Mouse (Mus musculus) frontal cortex, postnatal 36 days (tissue): ENCODE results near the gene Trim40.
"Not testable (repeated sequence)": the region's sequence is repeated elsewhere in the genome, so short reads cannot be mapped to it uniquely, and the experiment has no call there.

Source experiments
- DNase-seq, 2 experiments: peaks; one replicate each; pipeline ENCODE4 v3.0.0; 2022; ENCODE audit warnings: low spot score in 2 of 2

Gene Trim40

DNA sequence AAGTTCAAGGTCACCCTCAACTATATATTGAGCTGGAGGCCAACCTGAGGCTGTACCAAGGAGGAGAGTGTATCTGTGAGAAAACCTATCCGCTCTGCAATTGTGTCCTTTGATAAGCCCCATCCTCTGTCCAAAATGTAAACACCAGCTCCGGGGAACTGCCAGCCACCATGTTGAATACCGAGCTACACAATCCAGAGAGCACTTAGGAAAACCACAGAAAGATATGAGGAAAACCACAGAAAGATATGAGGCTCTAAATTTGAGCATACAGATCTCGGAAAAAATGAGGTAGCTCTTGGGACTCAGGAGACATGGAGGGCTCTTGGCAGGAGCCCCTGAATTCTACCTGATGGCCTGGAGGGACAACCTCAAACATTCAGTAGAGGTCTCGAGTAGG, 3.5 kb upstream of the Trim40 start:
- DNase-seq, result no peak

DNA sequence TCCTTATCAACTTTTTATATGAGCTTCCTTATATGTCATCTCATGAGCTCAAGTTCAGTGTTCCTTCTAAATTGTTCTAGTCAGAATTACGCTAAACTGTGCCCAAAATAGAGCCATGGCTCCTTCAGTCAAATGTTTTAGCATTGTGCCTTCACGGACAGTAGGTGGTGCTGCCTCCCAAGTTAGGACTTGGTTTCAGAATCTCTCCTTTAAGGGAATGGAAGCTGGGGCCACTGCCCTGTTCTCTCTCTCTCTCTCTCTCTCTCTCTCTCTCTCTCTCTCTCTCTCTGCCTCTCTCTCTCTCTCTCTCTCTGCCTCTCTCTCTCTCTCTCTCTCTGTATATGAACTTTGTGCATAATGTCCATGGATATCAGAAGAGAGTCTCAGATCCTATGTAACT, 2.4 kb upstream of the Trim40 start:
- DNase-seq, result peak; percentile 24 to 39

DNA sequence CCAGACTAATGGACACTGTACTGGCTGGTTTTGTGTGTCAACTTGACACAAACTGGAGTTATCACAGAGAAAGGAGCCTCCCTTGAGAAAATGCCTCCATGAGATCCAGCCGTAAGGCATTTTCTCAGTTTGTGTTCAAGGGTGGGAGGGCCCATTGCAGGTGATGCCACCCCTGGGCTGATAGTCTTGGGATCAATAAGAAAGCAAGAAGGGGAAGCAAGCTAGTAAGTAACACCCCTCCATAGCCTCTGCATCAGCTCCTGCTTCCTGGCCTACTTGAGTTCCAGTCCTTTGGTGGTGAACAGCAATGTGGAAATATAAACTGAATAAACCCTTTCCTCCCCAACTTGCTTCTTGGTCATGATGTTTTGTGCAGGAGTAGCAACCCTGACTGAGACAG, 1.6 kb upstream of the Trim40 start:
- DNase-seq, result not testable (repeated sequence)

DNA sequence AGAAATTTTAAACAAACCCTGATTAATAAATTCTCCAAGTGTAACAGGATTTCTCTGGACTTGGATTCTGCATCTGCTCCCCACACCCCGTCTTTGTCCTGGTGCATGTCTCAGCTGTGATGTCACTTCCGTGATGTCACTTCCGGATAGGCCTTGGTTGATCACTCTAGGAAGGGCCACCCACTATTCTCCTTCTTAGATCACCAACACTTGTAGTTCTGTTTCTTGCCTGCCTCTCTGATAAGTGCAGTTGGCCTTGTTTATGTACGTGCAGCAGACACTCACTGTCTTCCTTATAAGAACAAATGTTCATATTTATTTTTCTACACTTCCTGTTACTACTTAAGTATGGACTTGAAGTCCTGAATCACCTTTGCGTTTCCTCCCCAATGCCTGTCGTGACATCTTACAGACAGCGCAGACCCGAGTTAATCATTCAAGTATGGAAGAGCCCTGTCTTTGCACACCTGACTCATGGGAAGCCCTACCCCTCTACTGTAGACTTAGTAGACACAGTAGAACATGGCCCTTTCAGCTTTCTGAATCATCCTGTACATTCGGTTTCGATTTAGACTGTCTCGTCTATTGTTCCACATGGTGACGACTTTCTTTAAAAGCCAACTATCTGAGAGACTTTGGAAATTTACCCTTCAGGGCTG, 4.7 kb downstream of the Trim40 start:
- no peak for DNase-seq

DNA sequence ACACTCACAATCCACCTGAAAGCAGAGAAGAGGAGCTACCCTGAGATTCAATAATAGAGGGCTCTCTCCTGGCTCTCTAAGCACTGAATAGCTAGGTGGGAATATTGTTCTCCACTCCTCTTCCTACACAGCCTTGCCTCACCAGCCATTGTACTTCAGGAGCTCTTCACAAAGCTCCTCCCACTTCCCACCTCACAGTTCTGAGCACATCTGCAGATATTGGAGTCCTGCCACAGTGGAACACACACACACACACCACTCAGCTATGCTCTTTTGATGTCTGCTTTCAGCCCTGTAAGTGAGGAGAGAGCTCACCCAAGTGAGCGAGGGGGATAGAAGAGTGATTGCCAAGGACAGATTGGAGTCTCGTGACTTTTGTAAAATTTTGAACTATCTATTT, 6.6 kb downstream of the Trim40 start:
- no peak for DNase-seq

DNA sequence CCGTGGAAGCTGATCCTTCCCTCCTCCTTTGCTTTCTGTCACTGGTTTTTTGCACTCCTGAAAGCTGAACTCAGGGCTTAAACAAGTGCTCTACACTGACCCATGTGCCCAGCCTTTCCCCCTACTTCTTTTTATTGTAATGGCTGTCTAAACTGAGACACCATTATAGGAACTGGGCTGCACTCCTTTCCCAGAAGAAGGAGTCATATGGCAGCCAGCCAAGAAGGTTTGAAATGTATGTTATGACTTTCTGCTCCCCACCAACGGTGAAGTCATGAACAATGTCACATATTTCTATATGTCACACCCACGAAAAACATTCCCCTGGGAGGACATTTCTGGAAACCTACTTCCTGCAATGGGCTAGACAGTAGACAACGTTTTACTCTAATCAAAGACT, 15.3 kb downstream of the Trim40 start:
- no peak for DNase-seq

DNA sequence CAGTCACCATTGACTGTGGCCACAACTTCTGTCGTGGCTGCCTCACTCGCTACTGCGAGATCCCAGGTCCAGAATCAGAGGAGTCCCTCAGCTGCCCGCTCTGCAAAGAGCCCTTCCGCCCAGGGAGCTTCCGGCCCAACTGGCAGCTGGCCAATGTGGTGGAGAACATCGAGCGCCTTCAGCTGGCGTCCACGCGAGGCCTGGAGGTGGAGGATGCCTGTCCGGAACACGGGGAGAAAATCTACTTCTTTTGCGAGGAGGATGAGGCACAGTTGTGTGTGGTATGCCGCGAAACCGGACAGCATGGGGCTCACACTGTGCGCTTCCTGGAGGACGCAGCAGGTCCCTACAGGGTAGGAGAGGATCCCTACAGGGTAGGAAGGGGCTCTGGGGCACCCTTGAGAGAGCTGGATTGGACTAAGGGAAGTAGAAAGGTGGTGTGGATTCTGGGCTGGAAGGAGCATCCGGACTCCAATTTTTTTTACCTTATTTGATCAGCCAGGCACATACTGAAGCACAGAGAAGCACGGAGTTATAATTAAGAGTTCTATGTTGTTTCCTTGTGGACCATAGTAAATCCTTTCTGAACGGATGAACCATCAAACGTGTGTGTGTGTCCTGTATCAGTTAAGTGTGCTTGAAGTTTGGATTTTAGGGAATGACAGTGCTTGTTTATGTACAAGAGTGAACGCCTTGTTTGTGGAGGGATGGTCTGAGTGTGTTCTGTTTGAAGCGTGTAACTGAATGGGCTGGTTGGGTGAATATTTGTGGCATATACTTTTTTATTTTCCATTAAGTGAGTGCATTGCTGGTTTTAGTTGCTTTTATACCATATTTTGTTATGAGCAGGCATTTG, 19.7 kb downstream of the Trim40 start:
- DNase-seq, result no peak

DNA sequence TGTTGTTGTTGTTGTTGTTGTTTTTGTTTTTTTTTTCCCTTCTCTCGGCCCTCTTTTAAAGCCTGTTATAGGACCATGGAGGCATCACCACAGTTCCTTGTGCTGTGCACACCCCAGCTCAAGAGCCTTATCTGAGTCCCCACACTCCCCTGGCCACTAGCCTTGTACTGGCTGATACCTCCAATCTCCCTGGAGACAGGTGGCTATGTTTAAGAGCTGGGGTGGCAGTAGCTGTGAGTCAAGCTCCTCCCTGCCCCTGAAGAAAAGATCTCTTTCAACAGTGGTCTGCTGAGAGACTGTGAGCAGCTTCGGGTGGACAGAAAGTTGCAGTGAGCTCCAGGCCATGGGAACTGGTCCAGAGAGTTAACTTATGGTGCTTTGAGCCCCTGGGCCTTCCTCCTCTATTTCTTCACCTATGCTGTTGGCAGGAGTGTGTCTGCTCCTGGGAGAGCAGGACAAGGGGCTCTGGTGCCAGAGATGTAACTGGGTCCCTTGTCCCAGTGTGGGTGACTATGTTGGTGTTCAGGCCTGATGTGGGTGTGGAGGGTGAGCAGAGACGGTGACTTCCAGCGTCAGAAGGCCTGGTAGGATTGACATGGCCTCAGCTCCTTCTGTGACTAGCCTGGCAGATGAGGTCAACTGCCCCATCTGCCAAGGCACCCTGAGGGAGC, 20.5 kb downstream of the Trim40 start, which contains the start of gene Trim10:
Gene Trim10, plus strand, starts transcription at position 291 of the 671 bp plus-strand sequence.
- no peak for DNase-seq

DNA sequence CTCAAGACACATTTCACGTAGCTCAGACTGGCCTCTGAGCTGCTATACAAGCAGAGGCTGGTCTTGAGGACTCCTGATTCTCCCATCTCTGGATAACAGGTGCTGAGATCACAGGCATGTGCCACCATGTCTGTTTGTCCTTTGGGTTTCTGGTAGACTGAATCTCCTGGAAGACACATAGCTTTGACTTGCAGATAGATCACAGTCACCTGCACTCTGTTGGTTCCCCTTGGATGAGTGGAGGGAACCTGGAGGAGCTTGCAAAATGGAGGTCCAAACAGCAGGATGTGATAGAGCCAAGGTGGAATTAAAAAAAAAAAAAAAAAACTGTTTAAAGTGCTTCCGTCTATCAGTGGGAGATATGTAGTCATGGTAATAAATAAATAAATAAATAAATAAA, 21.1 kb downstream of the Trim40 start:
- DNase-seq, result no peak

DNA sequence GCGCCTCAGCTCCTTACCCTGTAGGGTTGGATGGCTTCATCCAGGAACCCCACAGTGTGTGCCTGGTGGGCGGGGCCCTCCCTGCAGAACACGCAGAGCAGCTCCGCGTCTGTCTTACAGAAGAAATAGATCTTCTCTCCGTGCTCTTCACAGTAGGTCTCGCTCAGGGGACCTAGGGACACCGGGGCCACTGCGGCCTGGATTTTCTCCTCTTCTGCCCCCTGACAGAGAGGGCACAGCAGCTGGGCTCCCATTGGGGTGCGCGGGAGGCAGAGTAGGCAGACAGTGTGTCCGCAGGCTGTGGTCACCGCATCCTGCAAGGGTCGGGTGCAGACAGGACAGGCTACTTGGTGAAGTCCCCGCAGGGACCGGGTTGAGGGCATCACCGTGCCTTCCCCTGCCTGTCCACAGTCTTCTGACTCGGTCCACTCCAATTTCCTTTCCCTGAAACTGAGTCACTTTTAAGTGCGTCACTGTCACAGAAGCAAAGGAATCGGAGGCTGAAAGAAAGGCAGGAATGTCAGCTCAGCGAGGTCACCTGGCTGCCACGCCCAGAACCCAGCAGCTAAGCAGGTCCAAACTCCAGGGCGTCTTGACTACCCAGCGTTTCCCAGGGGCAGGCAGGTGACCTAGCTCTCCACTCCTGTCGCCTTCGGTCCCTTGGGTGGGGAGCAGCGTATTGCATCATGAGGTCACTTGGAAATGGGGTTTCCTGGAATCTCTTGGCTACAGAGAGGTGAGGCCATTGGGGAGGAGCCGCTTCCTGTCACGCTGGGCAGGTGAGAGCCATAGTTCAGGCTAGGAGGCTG, 23.0 kb downstream of the Trim40 start, which contains the start of gene Trim15:
Gene Trim15, minus strand, starts transcription at position 492 of the 809 bp plus-strand sequence.
- DNase-seq, result no peak

DNA sequence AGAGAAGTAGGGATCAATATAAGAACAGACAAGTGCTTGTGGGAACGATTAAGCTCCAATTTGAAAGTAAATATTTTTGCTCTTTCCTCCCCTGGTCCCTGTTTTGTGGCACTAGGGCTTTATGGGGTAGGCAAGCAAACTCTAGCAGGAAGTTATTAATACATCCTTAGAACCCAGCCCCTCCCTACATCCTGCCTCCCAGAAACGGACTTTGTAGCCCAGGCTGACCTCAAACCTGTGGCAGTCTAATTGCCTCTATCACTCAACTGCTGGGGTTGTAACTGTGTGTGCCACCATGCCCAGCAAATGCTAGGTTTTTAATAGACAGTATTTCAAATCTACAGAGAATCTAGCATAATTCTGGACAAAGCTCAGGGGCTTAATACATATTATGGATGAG, 28.2 kb downstream of the Trim40 start:
- no peak for DNase-seq

DNA sequence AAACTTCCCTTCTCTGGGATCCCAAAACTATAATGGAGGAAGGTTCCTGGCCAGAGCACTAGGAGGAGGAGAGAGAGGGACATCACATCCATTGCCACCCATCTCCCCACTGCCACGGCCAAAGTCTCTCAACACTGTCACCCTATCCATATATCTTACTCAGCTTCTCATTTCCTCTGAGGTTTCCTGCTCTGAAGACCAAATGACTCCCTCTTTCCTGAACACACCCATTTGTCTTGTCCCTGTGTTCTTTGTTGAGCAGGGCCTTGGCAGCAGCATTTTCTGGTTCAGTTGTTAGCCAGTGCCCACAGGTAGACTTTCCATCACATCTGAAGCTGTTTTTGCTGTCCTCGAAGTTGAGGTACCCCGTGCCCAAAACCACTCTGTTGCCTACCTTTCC, 31.7 kb downstream of the Trim40 start:
- no peak for DNase-seq

DNA sequence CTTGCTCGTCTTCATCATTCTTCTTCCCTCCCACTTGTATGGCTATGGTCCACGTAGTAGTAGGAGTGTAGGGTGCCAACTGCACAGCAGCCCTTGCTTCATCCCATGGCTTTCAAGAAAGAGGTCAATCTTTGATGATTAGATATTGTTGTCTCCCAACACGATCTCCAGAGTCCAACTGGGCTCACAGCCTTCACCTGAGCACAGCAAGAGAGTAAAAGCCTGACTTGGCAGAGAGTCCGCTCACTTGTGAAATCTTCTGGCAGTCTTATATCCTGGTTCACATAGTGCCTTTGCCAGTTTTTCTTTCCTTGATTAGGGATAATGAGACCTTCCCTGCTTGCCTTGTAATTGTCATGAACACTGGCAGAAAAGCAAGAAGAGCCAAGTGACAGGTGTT, 33.7 kb downstream of the Trim40 start:
- DNase-seq, result no peak

DNA sequence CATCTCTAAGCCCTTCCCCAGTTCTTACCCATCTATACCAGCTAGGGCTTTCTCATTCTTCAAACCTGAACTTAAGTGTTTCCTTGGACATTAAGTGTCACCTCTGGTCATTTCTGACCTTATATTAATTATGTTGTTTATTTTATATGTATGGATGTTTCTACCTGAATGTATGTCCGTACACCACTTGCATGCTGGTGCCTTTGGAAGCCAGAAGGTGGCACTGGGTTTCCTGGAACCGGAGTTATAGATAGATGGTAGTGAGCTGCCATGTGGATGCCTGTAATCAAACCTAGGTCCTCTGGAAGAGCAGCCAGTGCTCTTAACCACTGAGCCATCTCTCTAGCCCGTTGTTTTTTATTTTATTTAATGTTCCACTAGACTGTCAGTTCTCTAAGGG, 34.4 kb downstream of the Trim40 start:
- DNase-seq, result no peak

DNA sequence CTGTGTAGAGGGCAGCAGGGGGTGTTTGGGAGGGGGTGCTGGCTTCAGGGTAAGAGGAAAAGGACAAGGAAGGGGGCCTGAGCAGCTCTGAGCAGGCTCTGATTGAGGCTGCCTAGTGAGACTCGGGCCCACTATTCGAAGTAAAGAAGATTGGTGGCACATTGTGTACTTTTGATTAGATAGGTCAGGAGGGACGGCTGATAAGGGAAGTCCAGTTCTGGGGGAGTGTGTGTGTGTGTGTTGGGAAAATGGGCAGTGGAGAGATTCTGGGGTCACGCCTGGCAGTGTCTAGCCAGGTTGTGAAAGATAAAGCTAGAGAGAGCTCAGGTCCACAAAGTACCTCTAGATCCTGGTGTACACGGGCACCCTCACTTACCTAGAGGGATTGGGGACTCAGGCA, 38.3 kb downstream of the Trim40 start:
- DNase-seq, result no peak

DNA sequence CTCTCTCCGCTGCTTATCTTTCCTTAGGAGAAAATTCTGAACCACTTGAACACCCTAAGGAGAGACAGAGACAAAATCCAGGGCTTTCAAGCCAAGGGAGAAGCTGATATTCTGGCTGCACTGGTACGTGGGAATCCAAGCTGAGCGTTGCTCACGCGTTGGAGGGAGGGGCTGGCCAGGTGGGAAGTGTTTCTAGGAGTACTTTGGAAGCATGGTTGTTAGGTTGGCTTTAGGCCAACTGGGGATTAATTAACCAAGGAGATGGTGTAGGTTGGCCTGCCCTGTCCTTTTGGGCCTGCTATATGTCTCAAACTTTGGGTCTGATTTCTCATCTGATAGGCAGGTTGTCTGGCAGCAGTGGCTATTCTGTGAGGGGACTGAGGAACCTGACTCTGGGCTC, 38.7 kb downstream of the Trim40 start:
- DNase-seq, result no peak

DNA sequence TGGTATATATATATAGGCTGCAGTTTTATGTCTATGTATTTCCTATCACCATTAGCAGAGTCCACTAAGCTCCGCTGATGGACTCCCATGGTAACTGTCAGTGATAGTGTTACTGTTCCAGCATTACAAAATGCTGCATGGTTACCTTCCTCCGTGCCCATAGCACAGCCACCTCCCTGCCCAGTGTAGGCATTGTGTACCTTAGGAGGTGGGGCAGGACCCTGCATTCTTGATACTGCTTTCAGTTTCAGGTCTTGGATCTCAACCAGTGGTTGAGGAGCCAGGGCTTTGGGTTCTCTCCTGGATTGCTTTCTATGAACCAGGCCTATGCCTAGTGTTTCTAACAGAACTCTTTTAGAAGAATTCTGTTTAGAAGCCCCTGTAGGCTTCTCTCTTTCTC, 39.9 kb downstream of the Trim40 start:
- no peak for DNase-seq

DNA sequence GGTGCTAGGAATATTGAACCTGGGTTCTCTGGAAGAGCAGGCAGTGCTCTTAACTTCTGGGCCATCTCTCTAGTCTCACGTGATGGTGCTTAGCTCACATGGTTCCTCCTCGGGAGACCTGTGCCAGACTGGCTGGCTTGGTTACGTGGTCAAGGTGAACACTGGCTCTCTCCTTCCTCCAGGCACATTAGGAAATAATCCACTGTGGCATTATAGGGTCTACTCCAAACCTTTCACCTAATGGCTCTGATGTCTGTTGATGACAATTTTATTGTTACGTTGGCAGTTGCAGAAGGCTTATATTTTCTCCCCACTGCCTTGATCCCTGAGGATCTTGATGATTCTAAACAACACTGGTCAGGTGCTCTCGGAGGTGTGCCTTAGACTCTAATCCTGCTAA, 41.0 kb downstream of the Trim40 start:
- DNase-seq, result no peak

DNA sequence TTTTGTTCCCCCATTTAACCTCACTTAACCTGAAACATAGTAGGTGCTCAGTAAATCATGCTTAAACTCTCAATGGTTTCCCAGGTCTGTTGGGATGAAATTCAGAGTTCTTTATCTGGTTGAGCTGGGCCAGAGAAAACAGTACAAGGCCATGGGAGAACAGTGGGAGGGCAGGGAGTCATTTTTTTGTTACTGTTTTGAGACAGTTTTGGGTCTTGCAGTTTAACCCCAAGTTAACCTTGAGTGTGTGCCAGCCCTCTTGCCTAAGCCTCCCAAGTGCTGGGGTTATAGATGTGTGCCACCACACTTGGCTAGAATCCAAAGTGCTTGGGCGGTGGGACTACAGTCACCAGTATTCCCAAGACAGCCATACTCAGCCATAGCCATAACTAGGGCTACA, 45.2 kb downstream of the Trim40 start:
- no peak for DNase-seq

DNA sequence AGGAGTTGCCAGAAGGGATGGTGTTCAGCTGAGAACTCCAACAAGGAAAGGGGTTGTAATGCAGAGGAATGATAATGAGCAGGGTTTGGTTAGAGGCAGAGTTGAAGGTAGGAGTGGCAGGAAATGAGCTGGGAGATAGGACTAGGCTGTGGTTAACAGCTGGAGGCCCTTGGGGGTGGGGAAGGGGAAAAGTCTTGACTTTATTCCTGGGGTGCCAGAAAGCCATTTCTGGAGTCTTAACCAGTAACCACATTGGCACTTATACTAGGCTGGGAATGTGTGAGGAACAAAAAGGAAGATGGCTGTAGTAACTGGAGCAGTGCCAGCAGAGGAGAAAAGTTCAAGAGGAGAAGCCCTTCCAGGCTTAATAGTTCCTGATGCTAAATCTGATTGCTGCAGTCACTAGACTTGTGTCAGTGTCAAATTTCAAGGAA, 45.6 kb downstream of the Trim40 start:
- DNase-seq, result no peak

DNA sequence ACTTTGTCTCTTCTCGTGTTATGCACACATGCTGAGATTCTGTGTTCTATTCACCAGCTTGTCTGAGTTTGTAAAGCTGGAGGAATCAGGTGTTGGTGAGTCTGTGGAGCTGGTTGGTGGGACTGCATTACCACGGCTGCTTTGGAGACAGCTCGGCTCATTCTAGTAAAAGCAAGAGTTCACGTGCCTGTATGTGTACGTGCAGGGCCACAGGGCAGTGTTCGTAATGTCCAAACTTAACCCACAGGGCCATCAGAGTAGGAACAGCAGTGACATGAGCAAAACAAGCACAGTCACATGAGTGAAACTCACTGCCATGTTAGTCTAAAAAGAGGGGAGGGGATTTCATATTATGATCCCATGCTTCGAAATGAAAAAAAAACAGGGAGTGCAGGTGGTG, 46.2 kb downstream of the Trim40 start:
- no peak for DNase-seq

DNA sequence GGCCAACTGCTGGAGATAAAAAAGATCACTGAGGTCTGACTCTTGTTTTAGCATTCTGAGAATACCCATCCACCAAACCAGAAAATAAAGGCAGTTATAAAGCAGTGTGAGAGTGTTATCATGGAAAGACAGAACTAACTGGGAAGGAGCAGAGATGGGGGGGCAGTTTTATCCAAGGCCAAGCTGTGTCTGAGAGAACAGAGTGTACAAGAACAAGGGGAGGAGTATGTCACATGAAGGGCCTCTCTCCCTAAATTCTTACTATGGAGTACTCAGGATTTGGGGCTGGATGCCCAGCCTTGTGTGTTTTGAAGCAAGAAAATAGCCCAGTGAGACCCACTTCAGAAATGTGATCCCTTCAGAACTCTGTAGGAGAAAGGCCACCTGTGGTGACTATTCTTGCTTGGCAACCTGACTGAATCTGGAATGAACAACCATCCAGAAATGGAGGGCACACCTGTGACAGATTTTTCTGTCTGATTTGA, 48.9 kb downstream of the Trim40 start:
- DNase-seq, result no peak
